Mouse (Mus musculus): Measurements from ENCODE around the gene Acvr1b. TPM values are rescaled to one million over a fixed set of nuclear protein-coding genes. Genes with fewer than 3 reads are reported as not detected.

The Acvr1b gene
- total and polyA plus RNA-seq, 3 experiments: 2.7 to 4.8 (median 2.9) TPM

GRCm38 (mm10) chr15:101163056-101163458, 10.8 kb upstream of the Acvr1b start:
- Histone ChIP-seq H3K27ac (ENCODE audit: insufficient read depth, low read depth) (no peak overlapping the region), H3K36me3 (replicated peaks in 1 of 2; ENCODE audit: control insufficient read depth in 1 of 2, insufficient read depth in 1 of 2, low read length in 1 of 2) (no peaks in the 10 kb centered on the region), H3K79me2 (replicated peaks; ENCODE audit: control insufficient read depth, extremely low read depth, insufficient read depth, poor library complexity, severe bottlenecking) (no peaks in the 10 kb centered on the region), H3K9me3 (replicated peaks; ENCODE audit: low read length) (no peaks in the 10 kb centered on the region), H3K4me3 (replicated peaks in 1 of 3; ENCODE audit: low read depth in 2 of 3, low read length in 2 of 3, poor library complexity in 1 of 3) (no peak overlapping the region), H3K4me2 (ENCODE audit: insufficient read depth, low read depth, poor library complexity, severe bottlenecking) (no peak overlapping the region), H3K9ac (ENCODE audit: insufficient read depth, low read depth) (no peak overlapping the region), H3K27me3 (replicated peaks) (peaks cover 24% of the 10 kb centered on the region), H3K4me1 (ENCODE audit: control insufficient read depth in 1 of 2, insufficient read depth in 2 of 2) (peaks cover 2 to 15% of the 10 kb centered on the region in 2 experiments; a peak in 3 of 4 replicates)
- DNase-seq (ENCODE audit: extremely low read depth): no peak
- TF ChIP-seq USF1 (IDR thresholded peaks at IDR 0.05; ENCODE audit: low read depth, low read length) (no peak), GABPA (IDR thresholded peaks at IDR 0.05; ENCODE audit: insufficient replicate concordance, low read depth, low read length) (no peak), BHLHE40 (IDR thresholded peaks at IDR 0.05; ENCODE audit: low read depth, low read length) (no peak), HCFC1 (IDR thresholded peaks at IDR 0.05; ENCODE audit: low read depth, low read length) (no peak), MYC (IDR thresholded peaks at IDR 0.05; ENCODE audit: low read depth, low read length) (no peak), IRF4 (IDR thresholded peaks at IDR 0.05; ENCODE audit: low read depth, low read length) (no peak), EP300 (IDR thresholded peaks at IDR 0.05; ENCODE audit: low read length) (no peak), USF2 (conservative IDR thresholded peaks at IDR 0.05; ENCODE audit: low read depth, low read length) (no peak), MXI1 (IDR thresholded peaks at IDR 0.05; ENCODE audit: low read depth, low read length) (no peak), TCF12 (IDR thresholded peaks at IDR 0.05; ENCODE audit: low read depth, low read length) (no peak), ELF1 (IDR thresholded peaks at IDR 0.05; ENCODE audit: low read depth, low read length) (no peak), MAFK (IDR thresholded peaks at IDR 0.05; ENCODE audit: insufficient replicate concordance, low read length) (no peak), CTCF (conservative IDR thresholded peaks at IDR 0.05 in 1 of 2, IDR thresholded peaks at IDR 0.05 in 1 of 2; ENCODE audit: low read depth in 2 of 2, low read length in 2 of 2) (no peak), CHD2 (IDR thresholded peaks at IDR 0.05; ENCODE audit: low read length) (no peak), MAX (IDR thresholded peaks at IDR 0.05; ENCODE audit: low read length) (no peak)
- dilution Hi-C loops (cut with MboI; ENCODE audit: extremely low pct_ligation_motif_present, extremely low pct_unique_long_range_greater_than_20kb, low sequenced_read_pairs) (no loop called here), in situ Hi-C loops (cut with MboI; ENCODE audit: low pct_ligation_motif_present, low pct_unique_long_range_greater_than_20kb, low sequenced_read_pairs) (no loop called here)

GRCm38 (mm10) chr15:101163854-101164253, 10.0 kb upstream of the Acvr1b start:
- dilution Hi-C loops (cut with MboI; ENCODE audit: extremely low pct_ligation_motif_present, extremely low pct_unique_long_range_greater_than_20kb, low sequenced_read_pairs) (no loop called here), in situ Hi-C loops (cut with MboI; ENCODE audit: low pct_ligation_motif_present, low pct_unique_long_range_greater_than_20kb, low sequenced_read_pairs) (no loop called here)
- H3K27ac ChIP-seq (ENCODE audit: insufficient read depth, low read depth): no peak overlapping the region
- no peak for DNase-seq (ENCODE audit: extremely low read depth)
- H3K79me2 ChIP-seq (replicated peaks; ENCODE audit: control insufficient read depth, extremely low read depth, insufficient read depth, poor library complexity, severe bottlenecking): no peaks in the 10 kb centered on the region
- TF ChIP-seq ETS1 (conservative IDR thresholded peaks at IDR 0.05; ENCODE audit: low read depth, low read length) (no peak), POLR2A (IDR thresholded peaks at IDR 0.05; ENCODE audit: low read depth, low read length) (no peak), EP300 (IDR thresholded peaks at IDR 0.05; ENCODE audit: low read length) (no peak), RAD21 (IDR thresholded peaks at IDR 0.05; ENCODE audit: low read depth, low read length) (no peak), NELFE (IDR thresholded peaks at IDR 0.05; ENCODE audit: low read depth, low read length) (no peak), E2F4 (IDR thresholded peaks at IDR 0.05; ENCODE audit: insufficient replicate concordance, low read depth, low read length) (no peak), ELF1 (IDR thresholded peaks at IDR 0.05; ENCODE audit: low read depth, low read length) (no peak), KAT2A (IDR thresholded peaks at IDR 0.05; ENCODE audit: insufficient replicate concordance, low read length) (no peak), POLR2AphosphoS2 (IDR thresholded peaks at IDR 0.05; ENCODE audit: low read depth, low read length) (no peak), USF1 (IDR thresholded peaks at IDR 0.05; ENCODE audit: low read depth, low read length) (no peak), PAX5 (IDR thresholded peaks at IDR 0.05; ENCODE audit: low read length) (no peak), MYC (IDR thresholded peaks at IDR 0.05; ENCODE audit: low read depth, low read length) (no peak), HCFC1 (IDR thresholded peaks at IDR 0.05; ENCODE audit: low read depth, low read length) (no peak), CTCF (conservative IDR thresholded peaks at IDR 0.05 in 1 of 2, IDR thresholded peaks at IDR 0.05 in 1 of 2; ENCODE audit: low read depth in 2 of 2, low read length in 2 of 2) (no peak), MEF2A (IDR thresholded peaks at IDR 0.05; ENCODE audit: borderline replicate concordance, low read depth, low read length) (no peak), ZNF384 (IDR thresholded peaks at IDR 0.05; ENCODE audit: low read depth, low read length) (no peak), ZC3H11A (IDR thresholded peaks at IDR 0.05; ENCODE audit: low read depth, low read length) (no peak), USF2 (conservative IDR thresholded peaks at IDR 0.05; ENCODE audit: low read depth, low read length) (no peak), RCOR1 (conservative IDR thresholded peaks at IDR 0.05; ENCODE audit: low read depth, low read length) (no peak)
- no peak overlapping the region for H3K4me3 ChIP-seq (replicated peaks in 1 of 3; ENCODE audit: low read depth in 2 of 3, low read length in 2 of 3, poor library complexity in 1 of 3)
- H3K27me3 ChIP-seq (replicated peaks): peaks cover 29% of the 10 kb centered on the region
- no peaks in the 10 kb centered on the region for H3K9me3 ChIP-seq (replicated peaks; ENCODE audit: low read length)
- H3K4me1 ChIP-seq (ENCODE audit: control insufficient read depth in 1 of 2, insufficient read depth in 2 of 2): peaks cover 2 to 15% of the 10 kb centered on the region in 2 experiments; a peak in 3 of 4 replicates
- H3K36me3 ChIP-seq (replicated peaks in 1 of 2; ENCODE audit: control insufficient read depth in 1 of 2, insufficient read depth in 1 of 2, low read length in 1 of 2): no peaks in the 10 kb centered on the region
- H3K9ac ChIP-seq (ENCODE audit: insufficient read depth, low read depth): no peak overlapping the region
- H3K4me2 ChIP-seq (ENCODE audit: insufficient read depth, low read depth, poor library complexity, severe bottlenecking): no peak overlapping the region
